Mouse (Mus musculus) limb, embryonic 10.5 days (tissue): ENCODE results near the gene Asic3. TPM values are rescaled to one million over a fixed set of nuclear protein-coding genes. Genes with fewer than 3 reads are reported as not detected.
A peak's percentile ranks its signal among the peaks of the same experiment; 100 is the strongest.

ENCODE experiments used
- DNase-seq: peaks from one replicate; pipeline ENCODE4 v3.0.0-alpha.2; 2017; ENCODE audit warnings: low spot score
- H3K27ac ChIP-seq: fragments of 300-500 bp; sonication (generic); 2 replicates; pipeline ENCODE4 v1.5.1; 2016; ENCODE audit warnings: mild to moderate bottlenecking
- H3K27me3 ChIP-seq: fragments of 300-500 bp; sonication (generic); 2 replicates; pipeline ENCODE4 v1.6.1; 2016; ENCODE audit warnings: low read depth, mild to moderate bottlenecking; ENCODE audit not compliant: poor library complexity, severe bottlenecking
- H3K36me3 ChIP-seq: fragments of 300-500 bp; sonication (generic); 2 replicates; pipeline ENCODE4 v1.6.1; 2016; ENCODE audit warnings: mild to moderate bottlenecking, moderate library complexity
- H3K4me1 ChIP-seq: fragments of 300-500 bp; sonication (generic); 2 replicates; pipeline ENCODE4 v1.6.1; 2016
- H3K4me3 ChIP-seq: fragments of 300-500 bp; sonication (generic); 2 replicates; pipeline ENCODE4 v1.5.1; 2016; ENCODE audit warnings: mild to moderate bottlenecking, moderate library complexity
- H3K9me3 ChIP-seq: fragments of 300-500 bp; sonication (generic); replicated peaks from 2 replicates; pipeline ENCODE4 v1.6.1; 2016; ENCODE audit warnings: mild to moderate bottlenecking
- WGBS: fragments of 180-500 bp; shearing (Covaris S2); methylation state at CpG from one replicate; pipeline ENCODE4 v1.1.7; 2016; 5-methylcytosine and 5-hydroxymethylcytosine counted together
- polyA plus RNA-seq: library from polyadenylated mRNA; unstranded; fragments of >200 nt; fragmentation: Nextera tagmentation; extraction: Ambion mirVana; gene quantifications from 2 replicates; pipeline ENCODE4 v1.2.1, GENCODE M21; 2016

The Asic3 gene
- polyA plus RNA-seq, 1 experiment from 2014 or later, result 0.30 TPM

- Histone ChIP-seq H3K9me3 (no peaks in the 10 kb centered on the region), H3K27ac (no peak overlapping the region), H3K4me1 (peaks cover 13% of the 10 kb centered on the region), H3K27me3 (peaks cover 16% of the 10 kb centered on the region), H3K4me3 (no peak overlapping the region), H3K36me3 (peaks cover 38% of the 10 kb centered on the region)
- no peak for DNase-seq
- WGBS, result 92% methylated on average over 2 of the region's 2 CpGs
These were observed 3.7 kb upstream of the Asic3 start for GRCm38 (mm10) chr5:24409466-24409865.

GRCm38 (mm10) chr5:24412063-24412462, 1.1 kb upstream of the Asic3 start:
- peaks cover 15% of the 10 kb centered on the region for H3K36me3 ChIP-seq
- peaks cover 24% of the 10 kb centered on the region for H3K4me1 ChIP-seq
- no peak overlapping the region for H3K27ac ChIP-seq
- DNase-seq, result no peak
- peaks cover 23% of the 10 kb centered on the region for H3K27me3 ChIP-seq
- no peak overlapping the region for H3K4me3 ChIP-seq
- H3K9me3 ChIP-seq, result no peaks in the 10 kb centered on the region
- WGBS, result 84% methylated on average over 2 of the region's 2 CpGs

- Histone ChIP-seq H3K27me3 (peaks cover 23% of the 10 kb centered on the region), H3K36me3 (peaks cover 12% of the 10 kb centered on the region), H3K4me1 (peaks cover 24% of the 10 kb centered on the region), H3K9me3 (no peaks in the 10 kb centered on the region), H3K27ac (no peak overlapping the region; the same call in 1 of the 2 replicates), H3K4me3 (no peak overlapping the region)
- DNase-seq, result no peak
- 89% methylated on average over 13 of the region's 13 CpGs for WGBS
These were observed 746 bp downstream of the Asic3 start for GRCm38 (mm10) chr5:24413938-24414337.

GRCm38 (mm10) chr5:24416222-24416736, 3.1 kb downstream of the Asic3 start:
- peaks cover 24% of the 10 kb centered on the region for H3K4me1 ChIP-seq
- no peak overlapping the region for H3K4me3 ChIP-seq
- 3% methylated on average over 21 of the region's 21 CpGs for WGBS
- DNase-seq, result peak; percentile 71
- peaks cover 32% of the 10 kb centered on the region for H3K36me3 ChIP-seq
- H3K27me3 ChIP-seq, result peaks cover 23% of the 10 kb centered on the region
- no peaks in the 10 kb centered on the region for H3K9me3 ChIP-seq
- H3K27ac ChIP-seq, result no peak overlapping the region

GRCm38 (mm10) chr5:24417587-24417986, 4.4 kb downstream of the Asic3 start:
- DNase-seq, result no peak
- WGBS, result 90% methylated on average over 10 of the region's 10 CpGs
- no peaks in the 10 kb centered on the region for H3K9me3 ChIP-seq
- no peak overlapping the region for H3K4me3 ChIP-seq
- H3K27ac ChIP-seq, result no peak overlapping the region
- peaks cover 34% of the 10 kb centered on the region for H3K36me3 ChIP-seq
- peaks cover 28% of the 10 kb centered on the region for H3K4me1 ChIP-seq
- H3K27me3 ChIP-seq, result peaks cover 23% of the 10 kb centered on the region

- H3K4me1 ChIP-seq, result peaks cover 33% of the 10 kb centered on the region
- H3K9me3 ChIP-seq, result no peaks in the 10 kb centered on the region
- 91% methylated on average over 9 of the region's 9 CpGs for WGBS
- no peak for DNase-seq
- H3K36me3 ChIP-seq, result peaks cover 34% of the 10 kb centered on the region
- no peak overlapping the region for H3K27ac ChIP-seq
- no peak overlapping the region for H3K4me3 ChIP-seq
- H3K27me3 ChIP-seq, result peaks cover 4% of the 10 kb centered on the region; the same call in 1 of the 2 replicates
These were observed 7.2 kb downstream of the Asic3 start for GRCm38 (mm10) chr5:24420381-24420780.

GRCm38 (mm10) chr5:24423129-24424003, 10.2 kb downstream of the Asic3 start, which contains the start of the genes Cdk5 and Slc4a2:
Cdk5 (minus strand) TSS chr5:24423530.
Slc4a2 (plus strand) TSS chr5:24423837.
- Histone ChIP-seq H3K9me3 (no peaks in the 10 kb centered on the region), H3K27ac (peak within 1 kb of the TSS; percentile 88), H3K27me3 (peaks cover 9% of the 10 kb centered on the region; the same call in 1 of the 2 replicates), H3K4me1 (peaks cover 51% of the 10 kb centered on the region), H3K36me3 (peaks cover 32% of the 10 kb centered on the region), H3K4me3 (peak within 1 kb of the TSS; percentile 77)
- peak; percentile 96 for DNase-seq
- under 1% methylated on average over 46 of the region's 46 CpGs for WGBS

GRCm38 (mm10) chr5:24424004-24424781, 11.0 kb downstream of the Asic3 start:
- Histone ChIP-seq H3K4me1 (peaks cover 58% of the 10 kb centered on the region), H3K9me3 (no peaks in the 10 kb centered on the region), H3K27ac (peak overlapping the region; percentile 88), H3K36me3 (peaks cover 24% of the 10 kb centered on the region), H3K27me3 (peaks cover 9% of the 10 kb centered on the region; the same call in 1 of the 2 replicates), H3K4me3 (peak overlapping the region; percentile 77)
- WGBS, result 13% methylated on average over 21 of the region's 21 CpGs
- DNase-seq, result no peak

GRCm38 (mm10) chr5:24424861-24425411, 11.7 kb downstream of the Asic3 start:
- peak overlapping the region; percentile 88 for H3K27ac ChIP-seq
- H3K4me1 ChIP-seq, result peaks cover 58% of the 10 kb centered on the region
- WGBS, result under 1% methylated on average over 59 of the region's 60 CpGs

GRCm38 (mm10) chr5:24425421-24426036, 12.3 kb downstream of the Asic3 start:
- Histone ChIP-seq H3K9me3 (no peaks in the 10 kb centered on the region), H3K36me3 (peaks cover 24% of the 10 kb centered on the region), H3K4me1 (peaks cover 58% of the 10 kb centered on the region), H3K27me3 (peaks cover 9% of the 10 kb centered on the region; the same call in 1 of the 2 replicates), H3K27ac (peak overlapping the region; percentile 88), H3K4me3 (peak overlapping the region; percentile 77)
- DNase-seq, result no peak
- WGBS, result under 1% methylated on average over 28 of the region's 30 CpGs

More at GRCm38 (mm10) chr5:24424861-24425411, 11.7 kb downstream of the Asic3 start:
- DNase-seq, result peak; percentile 90
- H3K9me3 ChIP-seq, result no peaks in the 10 kb centered on the region
- peaks cover 24% of the 10 kb centered on the region for H3K36me3 ChIP-seq
- H3K4me3 ChIP-seq, result peak overlapping the region; percentile 77
- peaks cover 9% of the 10 kb centered on the region; the same call in 1 of the 2 replicates for H3K27me3 ChIP-seq

- Histone ChIP-seq H3K4me1 (peaks cover 58% of the 10 kb centered on the region), H3K27ac (peak overlapping the region; percentile 88)
- WGBS, result 1% methylated on average over 10 of the region's 10 CpGs
These were observed 12.8 kb downstream of the Asic3 start for GRCm38 (mm10) chr5:24426037-24426432.

More at GRCm38 (mm10) chr5:24426037-24426432, 12.8 kb downstream of the Asic3 start:
- no peak for DNase-seq
- Histone ChIP-seq H3K4me3 (peak overlapping the region; percentile 77), H3K27me3 (peaks cover 9% of the 10 kb centered on the region; the same call in 1 of the 2 replicates), H3K9me3 (no peaks in the 10 kb centered on the region), H3K36me3 (peaks cover 24% of the 10 kb centered on the region)
